9 mouse cellular contexts compared by ENCODE assay signal in genomic region chr1:74885369-74886042, GRCm38 (mm10). TPM values are rescaled to one million over a fixed set of nuclear protein-coding genes. Genes with fewer than 3 reads are reported as not detected.
DNase-seq lines count a peak whose midpoint lies in the region; ATAC-seq and TF ChIP-seq lines count a peak whose summit lies in the region.
"Had no signal": no experiment of that assay in that cellular context is flagged by ENCODE, and none has a peak within 500 bp of the region (broad histone marks: within the 10 kb centered on the region; RNA-seq: fewer than 3 reads in every experiment).

Gene Fev (minus strand): TSS chr1:74885419.

- WGBS in heart, embryonic 13.5 days = under 1% methylated on average over 40 of the region's 43 CpGs
- 0% methylated on average over 37 of the region's 43 CpGs for WGBS in intestine, embryonic 14.5 days
- WGBS in midbrain, postnatal 0 days = under 1% methylated on average over 40 of the region's 43 CpGs

- H3K36me3 ChIP-seq in heart, embryonic 13.5 days = no peaks in the 10 kb centered on the region
- no peaks in the 10 kb centered on the region for H3K36me3 ChIP-seq in intestine, embryonic 14.5 days (ENCODE audit: control insufficient read depth, insufficient read depth, low read length)
- no peaks in the 10 kb centered on the region for H3K36me3 ChIP-seq in midbrain, postnatal 0 days (ENCODE audit: insufficient read depth, low read length)

- H3K9ac ChIP-seq in heart, embryonic 13.5 days = peak within 1 kb of the TSS; percentile 69
- H3K9ac ChIP-seq in intestine, embryonic 14.5 days (ENCODE audit: low read length) = no peak within 1 kb of the TSS
- H3K9ac ChIP-seq in midbrain, postnatal 0 days (replicated peaks; ENCODE audit: low read length, poor library complexity, severe bottlenecking) = no peak within 1 kb of the TSS

- no peak for ATAC-seq in heart, embryonic 13.5 days (ENCODE audit: extremely low read depth, insufficient number of reproducible peaks, low FRiP score, low TSS enrichment)
- no peak for ATAC-seq in intestine, embryonic 14.5 days (replicated peaks; ENCODE audit: low FRiP score, low TSS enrichment, low read depth)
- peak; percentile 10; the same call in 1 of the 2 replicates for ATAC-seq in midbrain, postnatal 0 days (ENCODE audit: low FRiP score)

- H3K27ac ChIP-seq in heart, embryonic 13.5 days (replicated peaks) = peak within 1 kb of the TSS; percentile 46; the same call in 1 of the 2 replicates
- no peak within 1 kb of the TSS for H3K27ac ChIP-seq in intestine, embryonic 14.5 days (ENCODE audit: low read depth)
- no peak within 1 kb of the TSS for H3K27ac ChIP-seq in midbrain, postnatal 0 days (ENCODE audit: low read depth, low read length)
- H3K27ac ChIP-seq: macrophage had no signal

- no peak for TF ChIP-seq CTCF in midbrain, postnatal 0 days (IDR thresholded peaks at IDR 0.05)

- H3K9me3 ChIP-seq in heart, embryonic 13.5 days = no peaks in the 10 kb centered on the region
- no peaks in the 10 kb centered on the region for H3K9me3 ChIP-seq in intestine, embryonic 14.5 days (ENCODE audit: control insufficient read depth, low read length)
- no peaks in the 10 kb centered on the region for H3K9me3 ChIP-seq in midbrain, postnatal 0 days (ENCODE audit: low read length)

- H3K4me2 ChIP-seq in heart, embryonic 13.5 days = peak within 1 kb of the TSS; percentile 72
- H3K4me2 ChIP-seq in intestine, embryonic 14.5 days (ENCODE audit: low read length) = peak within 1 kb of the TSS; percentile 44
- H3K4me2 ChIP-seq in midbrain, postnatal 0 days (ENCODE audit: low read depth, low read length, poor library complexity, severe bottlenecking) = peak within 1 kb of the TSS; percentile 44

- H3K4me1 ChIP-seq in heart, embryonic 13.5 days = peaks cover 34% of the 10 kb centered on the region
- H3K4me1 ChIP-seq in intestine, embryonic 14.5 days (replicated peaks; ENCODE audit: control insufficient read depth, insufficient read depth, low read length) = peaks cover 12% of the 10 kb centered on the region; the same call in 1 of the 2 replicates
- peaks cover 17% of the 10 kb centered on the region for H3K4me1 ChIP-seq in midbrain, postnatal 0 days (ENCODE audit: insufficient read depth, low read length)

- no peak for DNase-seq in heart, postnatal 10 days
- peak; percentile 41 for DNase-seq in embryo, embryonic 9.5 days (ENCODE audit: extremely low spot score)
- no peak for DNase-seq in intestine, embryonic 14.5 days (ENCODE audit: low spot score)
- DNase-seq in midbrain, postnatal 0 days (ENCODE audit: low spot score) = no peak
- no peak for DNase-seq in frontal cortex, postnatal 25 days (ENCODE audit: low spot score in 2 of 2)
- no peak for DNase-seq in gastrocnemius, adult 8-10 months (ENCODE audit: low spot score in 2 of 2)
- no peak for DNase-seq in adrenal gland, adult 2 months

- peak within 1 kb of the TSS; percentile 48 for H3K4me3 ChIP-seq in heart, embryonic 13.5 days
- peak within 1 kb of the TSS; percentile 16 for H3K4me3 ChIP-seq in intestine, embryonic 14.5 days (ENCODE audit: low read depth, low read length)
- H3K4me3 ChIP-seq in midbrain, postnatal 0 days (ENCODE audit: low read depth, low read length) = peak within 1 kb of the TSS; percentile 26

- intact Hi-C loops in heart, postnatal 10 days (cut with DNase I) = no loop called here

- H3K27me3 ChIP-seq in heart, embryonic 13.5 days (replicated peaks) = peaks cover 96% of the 10 kb centered on the region
- peaks cover 95% of the 10 kb centered on the region for H3K27me3 ChIP-seq in intestine, embryonic 14.5 days (replicated peaks; ENCODE audit: control insufficient read depth, insufficient read depth, low read length)
- H3K27me3 ChIP-seq in midbrain, postnatal 0 days (ENCODE audit: insufficient read depth, low read length) = peaks cover 72% of the 10 kb centered on the region

RNA-seq across cellular contexts. Expression of gene Fev, which starts in this region (rescaled TPM):
- polyA plus RNA-seq in heart, embryonic 13.5 days (2015; fragmentation: Nextera tagmentation; extraction: Ambion mirVana) = 0.90 and 1.4 TPM in 2 replicates
- under 1 TPM in 1 of 2 experiments, not detected in 1; 0.67 TPM for total RNA-seq in heart, postnatal 10 days (2021)
- 0.55 and 1.4 TPM in 2 replicates for polyA plus RNA-seq in intestine, embryonic 14.5 days (2014; fragmentation: Nextera tagmentation; extraction: Ambion mirVana)
- total RNA-seq in midbrain, postnatal 0 days (2014; rRNA removed) = 3.4 and 3.8 TPM in 2 replicates
- 1.8 and 2.3 TPM in 2 replicates for polyA plus RNA-seq in midbrain, postnatal 0 days (2015; fragmentation: Nextera tagmentation; extraction: Ambion mirVana)
- not detected for total RNA-seq in gastrocnemius, adult 8-10 months (2022)
- 1 to 10 TPM; 1.3 to 2.0 TPM for total RNA-seq in adrenal gland, adult 2 months (2021)
- polyA plus RNA-seq in adrenal gland, adult 2 months (2012; rRNA removed) = 1.8 and 3.1 TPM in 2 replicates
- polyA plus RNA-seq: macrophage had no signal
